Mouse (Mus musculus) megakaryocyte, embryonic 14.5 days (primary cell): ENCODE data around the gene Anxa5.

ENCODE experiments used
- FLI1 ChIP-seq: IDR thresholded peaks from 2 replicates; pipeline ENCODE4 v1.6.1; 2012; ENCODE audit warnings: low read length, inconsistent platforms, mixed read lengths
- GATA1 ChIP-seq: IDR thresholded peaks from 3 replicates; pipeline ENCODE4 v1.6.1; 2012; ENCODE audit warnings: mixed read lengths, low read length, inconsistent platforms, borderline replicate concordance

- TF ChIP-seq GATA1 (no peak), FLI1 (no peak)
These were observed 13.3 kb upstream of the Anxa5 start for GRCm38 (mm10) chr3:36488899-36489589.
